Mouse (Mus musculus): Measurements from ENCODE around the gene Znrf2. TPM values are rescaled to one million over a fixed set of nuclear protein-coding genes. Genes with fewer than 3 reads are reported as not detected.
"Not testable (repeated sequence)": the region's sequence is repeated elsewhere in the genome, so short reads cannot be mapped to it uniquely, and the experiment has no call there.

Znrf2 gene
- polyA plus RNA-seq, 1 experiment from 2014 or later: 3.0 TPM

- 91% methylated on average over 6 of the region's 6 CpGs for WGBS
- DNase-seq (ENCODE audit: low spot score): no peak
Measured at GRCm38 (mm10) chr6:54812276-54812675, 4.4 kb upstream of the Znrf2 start.

GRCm38 (mm10) chr6:54815428-54816130 is 1.1 kb upstream of the Znrf2 start:
- no peak overlapping the region for H3K27ac ChIP-seq (ENCODE audit: low read depth, low read length)
- 78% methylated on average over 9 of the region's 9 CpGs for WGBS

More at GRCm38 (mm10) chr6:54812276-54812675, 4.4 kb upstream of the Znrf2 start:
- no peaks in the 10 kb centered on the region for H3K4me1 ChIP-seq (replicated peaks; ENCODE audit: control insufficient read depth, insufficient read depth, low read length)
- H3K4me3 ChIP-seq (ENCODE audit: low read depth, low read length): no peak overlapping the region
- no peaks in the 10 kb centered on the region for H3K27me3 ChIP-seq (ENCODE audit: control insufficient read depth, insufficient read depth, low read length)
- H3K9ac ChIP-seq (ENCODE audit: low read length): no peak overlapping the region
- H3K4me2 ChIP-seq (ENCODE audit: low read depth, low read length, severe bottlenecking): no peak overlapping the region
- H3K36me3 ChIP-seq (ENCODE audit: control insufficient read depth, insufficient read depth, low read length): no peaks in the 10 kb centered on the region
- no peak overlapping the region for H3K27ac ChIP-seq (ENCODE audit: low read depth, low read length)
- H3K9me3 ChIP-seq (ENCODE audit: control insufficient read depth, low read length): no peaks in the 10 kb centered on the region
- no peak for ATAC-seq (replicated peaks; ENCODE audit: low FRiP score)

DNA sequence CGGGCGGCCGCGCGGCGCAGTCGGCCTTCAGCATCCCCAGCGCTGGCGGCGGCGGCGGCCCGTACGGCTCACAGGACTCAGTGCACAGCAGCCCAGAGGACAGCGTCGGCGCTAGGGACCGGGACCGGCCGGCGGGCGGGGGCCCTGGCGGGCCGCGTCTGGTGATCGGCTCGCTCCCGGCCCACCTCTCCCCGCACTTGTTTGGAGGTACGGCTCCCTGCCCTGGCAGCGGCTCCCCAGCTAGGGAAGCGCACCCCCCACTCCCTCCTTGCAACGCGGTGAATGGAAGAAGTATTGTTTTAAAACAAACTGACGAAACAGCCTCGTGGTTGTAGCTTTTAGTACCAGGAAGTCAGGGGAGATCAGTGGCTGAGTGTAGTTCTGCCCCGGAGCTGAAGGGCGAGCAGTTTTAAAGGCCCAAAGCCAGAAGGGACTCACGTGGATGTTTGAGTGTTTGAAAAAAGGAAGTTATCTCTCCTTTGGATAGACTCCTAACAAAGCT is 601 bp downstream of the Znrf2 start:
- peak overlapping the region; percentile 95 for H3K27ac ChIP-seq (ENCODE audit: low read depth, low read length)
- no peaks in the 10 kb centered on the region for H3K36me3 ChIP-seq (ENCODE audit: control insufficient read depth, insufficient read depth, low read length)
- ATAC-seq (replicated peaks; ENCODE audit: low FRiP score) (peak; percentile 43), DNase-seq (ENCODE audit: low spot score) (peak; percentile 81)
- peaks cover 11% of the 10 kb centered on the region for H3K4me1 ChIP-seq (replicated peaks; ENCODE audit: control insufficient read depth, insufficient read depth, low read length)
- no peaks in the 10 kb centered on the region for H3K9me3 ChIP-seq (ENCODE audit: control insufficient read depth, low read length)
- H3K4me2 ChIP-seq (ENCODE audit: low read depth, low read length, severe bottlenecking): peak overlapping the region; percentile 58
- under 1% methylated on average over 32 of the region's 39 CpGs for WGBS
- no peaks in the 10 kb centered on the region for H3K27me3 ChIP-seq (ENCODE audit: control insufficient read depth, insufficient read depth, low read length)
- peak overlapping the region; percentile 90 for H3K9ac ChIP-seq (ENCODE audit: low read length)
- H3K4me3 ChIP-seq (ENCODE audit: low read depth, low read length): peak overlapping the region; percentile 87

More at GRCm38 (mm10) chr6:54815428-54816130, 1.1 kb upstream of the Znrf2 start:
- no peak overlapping the region for H3K9ac ChIP-seq (ENCODE audit: low read length)
- no peaks in the 10 kb centered on the region for H3K27me3 ChIP-seq (ENCODE audit: control insufficient read depth, insufficient read depth, low read length)
- no peak for DNase-seq (ENCODE audit: low spot score)
- peaks cover 11% of the 10 kb centered on the region for H3K4me1 ChIP-seq (replicated peaks; ENCODE audit: control insufficient read depth, insufficient read depth, low read length)
- no peak overlapping the region for H3K4me3 ChIP-seq (ENCODE audit: low read depth, low read length)
- no peak overlapping the region; the same call in 1 of the 2 replicates for H3K4me2 ChIP-seq (ENCODE audit: low read depth, low read length, severe bottlenecking)
- H3K9me3 ChIP-seq (ENCODE audit: control insufficient read depth, low read length): no peaks in the 10 kb centered on the region
- H3K36me3 ChIP-seq (ENCODE audit: control insufficient read depth, insufficient read depth, low read length): no peaks in the 10 kb centered on the region
- no peak for ATAC-seq (replicated peaks; ENCODE audit: low FRiP score)

DNA sequence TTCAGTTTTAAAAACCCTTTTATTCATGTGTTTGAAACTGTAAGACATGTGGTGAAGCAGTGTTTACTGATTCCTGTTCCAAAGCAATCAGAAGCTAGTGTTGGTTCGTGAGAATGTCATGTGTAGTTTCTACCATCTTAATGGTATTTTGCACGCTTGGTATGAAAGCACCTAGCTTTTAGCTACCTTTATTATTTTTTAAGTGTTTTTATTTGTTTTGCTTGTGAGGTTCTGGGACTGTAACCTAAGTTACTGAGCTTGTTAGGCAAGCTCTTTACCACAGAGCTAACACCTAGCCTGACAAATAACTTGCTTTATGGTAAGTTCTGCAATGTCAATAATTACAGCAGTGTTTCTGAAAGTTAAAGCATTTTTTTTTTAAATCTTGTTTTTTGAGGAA is 1.7 kb downstream of the Znrf2 start:
- 57% methylated on average over 2 of the region's 2 CpGs for WGBS
- ATAC-seq (replicated peaks; ENCODE audit: low FRiP score): no peak
- Histone ChIP-seq H3K4me2 (ENCODE audit: low read depth, low read length, severe bottlenecking) (peak overlapping the region; percentile 58), H3K9me3 (ENCODE audit: control insufficient read depth, low read length) (no peaks in the 10 kb centered on the region), H3K27me3 (ENCODE audit: control insufficient read depth, insufficient read depth, low read length) (no peaks in the 10 kb centered on the region), H3K9ac (ENCODE audit: low read length) (peak overlapping the region; percentile 90; the same call in 1 of the 2 replicates), H3K27ac (ENCODE audit: low read depth, low read length) (no peak overlapping the region), H3K4me3 (ENCODE audit: low read depth, low read length) (peak overlapping the region; percentile 87), H3K4me1 (replicated peaks; ENCODE audit: control insufficient read depth, insufficient read depth, low read length) (peaks cover 11% of the 10 kb centered on the region), H3K36me3 (ENCODE audit: control insufficient read depth, insufficient read depth, low read length) (no peaks in the 10 kb centered on the region)
- no peak for DNase-seq (ENCODE audit: low spot score)

- ATAC-seq (replicated peaks; ENCODE audit: low FRiP score) (no peak), DNase-seq (ENCODE audit: low spot score) (no peak)
- 29% methylated on average over 4 of the region's 4 CpGs for WGBS
- Histone ChIP-seq H3K27ac (ENCODE audit: low read depth, low read length) (no peak overlapping the region), H3K4me3 (ENCODE audit: low read depth, low read length) (no peak overlapping the region), H3K9me3 (ENCODE audit: control insufficient read depth, low read length) (no peaks in the 10 kb centered on the region), H3K36me3 (ENCODE audit: control insufficient read depth, insufficient read depth, low read length) (no peaks in the 10 kb centered on the region), H3K9ac (ENCODE audit: low read length) (no peak overlapping the region), H3K4me2 (ENCODE audit: low read depth, low read length, severe bottlenecking) (no peak overlapping the region), H3K27me3 (ENCODE audit: control insufficient read depth, insufficient read depth, low read length) (no peaks in the 10 kb centered on the region), H3K4me1 (replicated peaks; ENCODE audit: control insufficient read depth, insufficient read depth, low read length) (peaks cover 11% of the 10 kb centered on the region)
Measured at GRCm38 (mm10) chr6:54819272-54819671, 2.6 kb downstream of the Znrf2 start.

DNA sequence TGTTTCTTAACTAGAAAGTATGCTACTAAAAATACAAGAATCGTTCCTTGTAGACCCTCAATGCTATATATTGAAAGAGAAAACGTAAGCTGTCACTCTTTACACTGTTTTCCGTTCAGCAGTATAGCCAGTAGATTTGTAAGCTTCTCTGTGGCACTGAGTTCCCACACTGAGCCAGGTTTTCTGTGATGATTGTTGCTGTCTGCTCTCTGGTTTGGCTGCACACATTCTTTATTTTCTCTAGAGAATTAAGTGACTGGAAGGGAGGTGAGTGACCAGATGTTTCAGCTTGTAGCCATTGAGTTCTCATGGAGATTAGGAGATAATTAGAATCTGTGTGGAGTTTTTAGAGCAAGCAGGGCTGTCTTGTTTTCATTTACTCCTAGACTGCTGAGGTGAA is 3.0 kb downstream of the Znrf2 start:
- Histone ChIP-seq H3K36me3 (ENCODE audit: control insufficient read depth, insufficient read depth, low read length) (no peaks in the 10 kb centered on the region), H3K4me2 (ENCODE audit: low read depth, low read length, severe bottlenecking) (no peak overlapping the region), H3K4me3 (ENCODE audit: low read depth, low read length) (no peak overlapping the region), H3K27me3 (ENCODE audit: control insufficient read depth, insufficient read depth, low read length) (no peaks in the 10 kb centered on the region), H3K27ac (ENCODE audit: low read depth, low read length) (no peak overlapping the region), H3K4me1 (replicated peaks; ENCODE audit: control insufficient read depth, insufficient read depth, low read length) (peaks cover 11% of the 10 kb centered on the region), H3K9me3 (ENCODE audit: control insufficient read depth, low read length) (no peaks in the 10 kb centered on the region), H3K9ac (ENCODE audit: low read length) (no peak overlapping the region)
- 49% methylated on average over 3 of the region's 3 CpGs for WGBS
- ATAC-seq (replicated peaks; ENCODE audit: low FRiP score) (no peak), DNase-seq (ENCODE audit: low spot score) (no peak)

DNA sequence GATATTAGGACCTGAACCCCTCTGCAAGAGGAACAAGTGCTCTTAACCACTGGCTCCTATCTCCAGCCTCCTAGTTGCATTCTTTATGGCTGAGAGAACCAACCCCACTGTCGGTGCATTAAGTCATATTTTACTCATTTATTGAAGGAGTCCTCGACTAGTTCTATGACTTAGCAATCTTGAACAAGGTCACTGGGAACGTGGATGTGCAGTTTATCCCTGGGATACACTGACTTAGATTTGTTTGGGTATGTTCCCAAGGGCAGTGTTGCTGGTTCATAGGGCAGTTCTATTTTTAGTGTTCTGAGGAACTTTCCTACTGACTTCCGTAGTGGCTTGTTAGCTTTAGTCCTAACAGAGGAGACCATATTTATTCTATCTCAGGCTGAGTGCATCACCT is 5.6 kb downstream of the Znrf2 start:
- Histone ChIP-seq H3K4me1 (replicated peaks; ENCODE audit: control insufficient read depth, insufficient read depth, low read length) (peaks cover 11% of the 10 kb centered on the region), H3K36me3 (ENCODE audit: control insufficient read depth, insufficient read depth, low read length) (no peaks in the 10 kb centered on the region), H3K9me3 (ENCODE audit: control insufficient read depth, low read length) (no peaks in the 10 kb centered on the region), H3K27ac (ENCODE audit: low read depth, low read length) (no peak overlapping the region), H3K9ac (ENCODE audit: low read length) (no peak overlapping the region), H3K27me3 (ENCODE audit: control insufficient read depth, insufficient read depth, low read length) (no peaks in the 10 kb centered on the region), H3K4me3 (ENCODE audit: low read depth, low read length) (no peak overlapping the region), H3K4me2 (ENCODE audit: low read depth, low read length, severe bottlenecking) (no peak overlapping the region)
- DNase-seq (ENCODE audit: low spot score) (no peak), ATAC-seq (replicated peaks; ENCODE audit: low FRiP score) (no peak)
- 88% methylated on average over 4 of the region's 4 CpGs for WGBS

GRCm38 (mm10) chr6:54824561-54824960 is 7.8 kb downstream of the Znrf2 start:
- not testable (repeated sequence) for H3K4me3 ChIP-seq (ENCODE audit: low read depth, low read length); H3K9ac ChIP-seq (ENCODE audit: low read length); ATAC-seq (replicated peaks; ENCODE audit: low FRiP score); H3K4me2 ChIP-seq (ENCODE audit: low read depth, low read length, severe bottlenecking); H3K27me3 ChIP-seq (ENCODE audit: control insufficient read depth, insufficient read depth, low read length); H3K36me3 ChIP-seq (ENCODE audit: control insufficient read depth, insufficient read depth, low read length); H3K9me3 ChIP-seq (ENCODE audit: control insufficient read depth, low read length); H3K27ac ChIP-seq (ENCODE audit: low read depth, low read length); H3K4me1 ChIP-seq (replicated peaks; ENCODE audit: control insufficient read depth, insufficient read depth, low read length); DNase-seq (ENCODE audit: low spot score)
- 98% methylated on average over 2 of the region's 2 CpGs for WGBS

DNA sequence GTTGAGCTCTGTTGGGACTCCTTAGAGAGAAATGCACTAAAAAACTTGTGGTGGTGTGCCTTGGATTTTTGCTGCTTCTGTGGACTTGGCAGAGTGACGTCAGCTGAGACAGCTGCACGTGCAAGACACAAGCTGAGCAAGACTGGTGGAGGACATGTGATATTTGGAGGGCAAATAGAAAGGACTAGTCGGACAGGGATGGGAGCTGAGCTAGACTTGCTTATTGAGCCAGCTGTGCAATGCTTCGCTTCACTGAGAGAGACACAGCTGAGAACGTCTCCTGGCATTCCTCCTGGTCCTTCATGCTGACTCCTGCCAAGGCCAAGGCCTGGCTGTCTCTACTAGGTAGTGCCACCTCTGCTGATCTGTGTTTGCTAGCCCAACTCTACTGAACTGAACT is 10.8 kb downstream of the Znrf2 start:
- no peaks in the 10 kb centered on the region for H3K36me3 ChIP-seq (ENCODE audit: control insufficient read depth, insufficient read depth, low read length)
- no peak overlapping the region for H3K4me3 ChIP-seq (ENCODE audit: low read depth, low read length)
- no peak for ATAC-seq (replicated peaks; ENCODE audit: low FRiP score)
- H3K27ac ChIP-seq (ENCODE audit: low read depth, low read length): no peak overlapping the region
- whole genome bisulfite sequencing: 88% methylated on average over 5 of the region's 5 CpGs
- no peaks in the 10 kb centered on the region for H3K4me1 ChIP-seq (replicated peaks; ENCODE audit: control insufficient read depth, insufficient read depth, low read length)
- DNase-seq (ENCODE audit: low spot score): no peak
- no peaks in the 10 kb centered on the region for H3K27me3 ChIP-seq (ENCODE audit: control insufficient read depth, insufficient read depth, low read length)
- no peak overlapping the region for H3K4me2 ChIP-seq (ENCODE audit: low read depth, low read length, severe bottlenecking)
- no peaks in the 10 kb centered on the region for H3K9me3 ChIP-seq (ENCODE audit: control insufficient read depth, low read length)
- H3K9ac ChIP-seq (ENCODE audit: low read length): no peak overlapping the region
